Mouse (Mus musculus): Measurements from ENCODE around the gene Oxsr1.

Gene Oxsr1

DNA sequence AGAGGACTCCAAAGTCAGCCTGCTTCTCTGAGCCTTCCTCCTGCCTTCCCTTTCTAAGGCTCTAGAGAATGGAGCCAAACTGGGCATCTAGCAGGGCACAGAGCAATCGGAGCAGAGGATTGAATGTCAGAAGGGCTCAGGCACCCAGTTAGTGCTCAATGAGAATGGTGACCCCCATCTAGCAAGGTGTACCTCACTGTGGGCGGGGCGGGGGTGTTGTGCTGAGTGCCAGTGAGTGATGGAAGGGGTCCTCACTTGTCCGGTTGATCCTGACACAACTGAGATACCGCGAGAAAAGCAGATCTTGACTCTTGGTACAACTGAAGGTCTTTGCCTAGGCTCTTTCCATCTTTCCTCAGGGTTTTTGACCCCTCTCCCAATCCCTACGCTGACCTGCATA is 16.9 kb upstream of the Oxsr1 start:
- ATAC-seq (ENCODE audit: insufficient number of reproducible peaks, low FRiP score, low TSS enrichment), result no peak

DNA sequence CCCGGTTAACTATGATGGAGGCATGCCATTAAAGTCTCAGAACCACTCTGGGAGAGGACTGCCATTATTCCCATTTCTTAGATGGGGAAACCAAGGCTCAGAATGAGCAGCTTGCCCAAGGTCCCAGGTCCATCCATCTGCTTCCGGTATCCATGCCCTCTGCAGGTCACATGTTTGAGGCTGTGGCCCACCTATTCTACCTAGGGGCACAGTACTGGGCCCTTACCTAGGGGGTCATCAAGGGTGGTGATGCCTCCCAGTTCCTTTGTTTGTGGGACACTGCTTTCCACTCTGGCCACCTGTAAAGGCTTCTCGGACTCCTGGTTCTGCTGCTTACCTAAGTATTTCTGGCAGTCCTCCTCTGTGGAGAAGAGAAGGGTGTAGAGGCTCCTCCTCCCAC is 16.1 kb upstream of the Oxsr1 start:
- ATAC-seq (ENCODE audit: insufficient number of reproducible peaks, low FRiP score, low TSS enrichment), result no peak

DNA sequence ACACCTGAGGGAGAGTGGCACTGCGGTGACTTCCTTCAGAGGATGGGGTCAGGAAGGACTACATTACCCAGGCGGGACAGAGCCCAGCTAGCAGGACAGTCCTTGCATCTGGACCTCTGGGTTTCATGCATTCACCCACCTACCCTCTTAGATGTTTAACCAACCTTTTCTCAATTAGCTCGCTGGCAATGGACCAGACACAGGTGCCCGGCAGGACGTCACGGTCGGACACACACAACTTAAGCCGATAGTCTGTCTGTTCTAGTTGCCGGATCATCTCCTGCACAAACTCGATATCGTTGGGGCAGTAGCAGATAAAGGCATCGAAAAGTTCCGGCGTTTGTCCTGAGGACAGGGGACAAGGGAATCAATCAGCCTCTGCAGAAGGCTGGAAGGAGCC is 15.6 kb upstream of the Oxsr1 start:
- ATAC-seq (ENCODE audit: insufficient number of reproducible peaks, low FRiP score, low TSS enrichment), result no peak

- 0 out of 2 replicates have a peak, but pooled peaks have one; percentile 70 for ATAC-seq (ENCODE audit: insufficient number of reproducible peaks, low FRiP score, low TSS enrichment)
Observed at GRCm38 (mm10) chr9:119335571-119335970, 13.3 kb upstream of the Oxsr1 start.

GRCm38 (mm10) chr9:119334834-119335233 is 12.6 kb upstream of the Oxsr1 start:
- no peak for ATAC-seq (ENCODE audit: insufficient number of reproducible peaks, low FRiP score, low TSS enrichment)

DNA sequence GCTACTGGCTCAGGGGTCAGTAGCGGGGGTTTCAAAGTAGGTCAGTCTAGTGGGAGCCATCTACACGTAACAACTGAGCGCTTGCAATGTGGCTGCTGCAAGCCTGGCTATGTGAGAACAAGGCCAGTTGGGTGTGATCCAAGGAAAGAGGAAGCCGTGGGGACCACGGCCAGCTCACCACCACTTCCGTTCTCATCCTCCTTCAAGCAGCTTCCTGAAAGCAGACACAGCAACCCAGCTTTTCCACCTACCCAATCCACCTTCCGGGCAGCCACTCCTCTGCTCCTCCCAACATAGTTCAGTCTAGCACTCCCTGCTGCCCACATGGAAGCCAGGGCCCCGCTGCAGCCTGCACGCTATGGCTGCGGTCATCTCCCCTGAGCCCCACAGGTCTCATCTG is 12.1 kb upstream of the Oxsr1 start:
- 0 out of 2 replicates have a peak, but pooled peaks have one; percentile 23 for ATAC-seq (ENCODE audit: insufficient number of reproducible peaks, low FRiP score, low TSS enrichment)

- ATAC-seq (ENCODE audit: insufficient number of reproducible peaks, low FRiP score, low TSS enrichment), result no peak
Observed at GRCm38 (mm10) chr9:119330186-119330963, 8.1 kb upstream of the Oxsr1 start.

GRCm38 (mm10) chr9:119328488-119328887 is 6.3 kb upstream of the Oxsr1 start:
- ATAC-seq (ENCODE audit: insufficient number of reproducible peaks, low FRiP score, low TSS enrichment), result no peak

DNA sequence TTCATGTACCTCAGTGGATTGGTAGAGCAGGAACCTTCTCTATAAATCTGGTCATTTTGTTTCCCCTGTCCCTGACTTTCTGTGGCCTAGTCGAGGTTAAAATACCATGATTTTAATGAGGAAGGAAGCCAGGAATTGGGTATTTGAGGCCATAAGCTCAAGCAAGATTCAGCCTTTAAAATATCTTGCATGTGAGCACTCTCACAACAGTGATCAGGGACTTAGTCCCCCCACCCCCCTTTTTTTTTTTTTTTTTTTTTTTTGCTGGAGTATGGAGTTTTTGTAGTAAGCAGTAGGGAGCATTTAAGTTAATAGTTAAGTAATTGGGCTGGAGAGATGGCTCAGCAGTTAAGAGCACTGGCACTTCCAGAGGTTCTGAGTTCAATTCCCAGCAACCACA is 1.9 kb upstream of the Oxsr1 start:
- no peak for ATAC-seq (ENCODE audit: insufficient number of reproducible peaks, low FRiP score, low TSS enrichment)

DNA sequence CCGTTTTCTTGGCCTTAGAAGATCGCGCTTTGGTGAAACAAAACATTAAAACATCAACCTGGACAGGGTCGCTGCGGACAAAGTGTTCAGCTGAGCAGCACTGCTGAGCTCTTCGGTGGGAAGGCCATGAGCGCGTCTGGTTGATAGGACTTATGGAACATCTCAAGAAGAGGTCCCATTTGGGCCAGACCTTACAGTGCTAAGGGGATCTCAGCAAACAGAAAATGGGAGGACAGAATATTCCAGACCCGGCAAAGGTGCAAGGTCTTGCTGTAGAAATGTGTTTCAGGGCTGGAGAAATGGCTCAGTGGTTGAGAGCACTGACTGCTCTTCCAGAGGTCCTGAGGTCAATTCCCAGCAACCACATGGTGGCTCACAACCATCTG is 1.0 kb upstream of the Oxsr1 start:
- no peak for ATAC-seq (ENCODE audit: insufficient number of reproducible peaks, low FRiP score, low TSS enrichment)

- peak; percentile 20 for ATAC-seq (ENCODE audit: insufficient number of reproducible peaks, low FRiP score, low TSS enrichment)
Observed at GRCm38 (mm10) chr9:119321392-119322229, 616 bp downstream of the Oxsr1 start.

- ATAC-seq (ENCODE audit: insufficient number of reproducible peaks, low FRiP score, low TSS enrichment), result no peak
Observed at GRCm38 (mm10) chr9:119320946-119321345, 1.3 kb downstream of the Oxsr1 start.

GRCm38 (mm10) chr9:119320446-119320845 is 1.8 kb downstream of the Oxsr1 start:
- no peak for ATAC-seq (ENCODE audit: insufficient number of reproducible peaks, low FRiP score, low TSS enrichment)

GRCm38 (mm10) chr9:119318891-119319290 is 3.3 kb downstream of the Oxsr1 start:
- ATAC-seq (ENCODE audit: insufficient number of reproducible peaks, low FRiP score, low TSS enrichment), result no peak

GRCm38 (mm10) chr9:119313096-119313495 is 9.1 kb downstream of the Oxsr1 start:
- ATAC-seq (ENCODE audit: insufficient number of reproducible peaks, low FRiP score, low TSS enrichment), result peak; percentile 40; the same call in 1 of the 2 replicates

DNA sequence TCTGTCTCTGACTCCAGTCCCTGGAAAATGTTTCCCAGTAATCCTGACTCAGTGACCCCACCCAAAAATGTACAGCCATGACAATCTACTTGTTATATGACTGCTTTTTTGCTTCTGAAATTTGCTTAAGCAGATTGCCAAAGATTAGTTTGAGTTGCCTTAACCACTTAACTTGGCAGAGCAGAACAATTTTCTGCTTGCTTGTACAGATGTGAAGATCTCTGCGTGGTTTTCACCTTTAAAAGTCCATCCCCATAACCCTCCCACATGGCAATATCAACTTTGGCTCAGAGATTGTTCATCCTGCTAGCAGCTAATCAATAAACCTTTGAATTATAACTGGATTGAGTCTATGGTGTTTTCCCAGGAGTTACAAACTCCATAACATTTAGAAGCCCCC is 13.2 kb downstream of the Oxsr1 start:
- ATAC-seq (ENCODE audit: insufficient number of reproducible peaks, low FRiP score, low TSS enrichment), result no peak

DNA sequence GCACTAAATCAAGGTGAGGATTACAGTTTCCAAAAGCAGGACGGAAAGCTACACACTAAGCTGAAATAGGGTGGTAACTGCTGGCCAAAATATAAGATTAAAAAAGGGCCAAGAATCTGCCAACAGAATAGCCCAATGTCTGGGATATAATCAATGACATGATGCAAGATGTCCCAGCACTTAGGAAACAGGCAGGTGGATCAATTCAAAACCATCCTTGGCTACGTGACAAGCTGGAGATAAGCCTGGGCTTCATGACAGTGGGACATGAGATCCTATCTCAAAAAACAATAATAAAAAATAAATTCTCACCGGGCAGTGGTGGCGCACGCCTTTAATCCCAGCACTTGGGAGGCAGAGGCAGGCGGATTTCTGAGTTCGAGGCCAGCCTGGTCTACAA is 16.4 kb downstream of the Oxsr1 start:
- no peak for ATAC-seq (ENCODE audit: insufficient number of reproducible peaks, low FRiP score, low TSS enrichment)

GRCm38 (mm10) chr9:119298563-119298962 is 23.7 kb downstream of the Oxsr1 start:
- no peak for ATAC-seq (ENCODE audit: insufficient number of reproducible peaks, low FRiP score, low TSS enrichment)

GRCm38 (mm10) chr9:119297696-119298095 is 24.5 kb downstream of the Oxsr1 start:
- no peak for ATAC-seq (ENCODE audit: insufficient number of reproducible peaks, low FRiP score, low TSS enrichment)

DNA sequence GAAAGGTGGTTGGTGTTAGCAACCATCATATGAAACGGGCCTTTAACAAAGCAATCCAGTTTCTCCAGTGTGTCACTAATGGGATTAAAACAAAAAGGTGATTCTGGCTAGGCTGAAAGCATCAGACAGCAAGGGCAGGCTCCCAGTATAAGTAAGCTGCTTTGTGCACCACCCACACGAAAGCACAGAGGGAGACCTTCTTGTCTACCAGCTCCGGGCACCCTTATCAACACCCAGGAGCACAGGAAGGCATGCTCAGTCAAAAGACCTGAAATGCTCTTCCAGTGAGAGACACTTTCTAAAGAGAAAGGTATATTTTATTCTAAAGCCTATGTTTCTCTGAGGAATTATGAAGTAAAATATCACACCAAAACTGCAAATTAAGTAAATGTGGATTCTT is 31.4 kb downstream of the Oxsr1 start:
- ATAC-seq (ENCODE audit: insufficient number of reproducible peaks, low FRiP score, low TSS enrichment), result no peak

DNA sequence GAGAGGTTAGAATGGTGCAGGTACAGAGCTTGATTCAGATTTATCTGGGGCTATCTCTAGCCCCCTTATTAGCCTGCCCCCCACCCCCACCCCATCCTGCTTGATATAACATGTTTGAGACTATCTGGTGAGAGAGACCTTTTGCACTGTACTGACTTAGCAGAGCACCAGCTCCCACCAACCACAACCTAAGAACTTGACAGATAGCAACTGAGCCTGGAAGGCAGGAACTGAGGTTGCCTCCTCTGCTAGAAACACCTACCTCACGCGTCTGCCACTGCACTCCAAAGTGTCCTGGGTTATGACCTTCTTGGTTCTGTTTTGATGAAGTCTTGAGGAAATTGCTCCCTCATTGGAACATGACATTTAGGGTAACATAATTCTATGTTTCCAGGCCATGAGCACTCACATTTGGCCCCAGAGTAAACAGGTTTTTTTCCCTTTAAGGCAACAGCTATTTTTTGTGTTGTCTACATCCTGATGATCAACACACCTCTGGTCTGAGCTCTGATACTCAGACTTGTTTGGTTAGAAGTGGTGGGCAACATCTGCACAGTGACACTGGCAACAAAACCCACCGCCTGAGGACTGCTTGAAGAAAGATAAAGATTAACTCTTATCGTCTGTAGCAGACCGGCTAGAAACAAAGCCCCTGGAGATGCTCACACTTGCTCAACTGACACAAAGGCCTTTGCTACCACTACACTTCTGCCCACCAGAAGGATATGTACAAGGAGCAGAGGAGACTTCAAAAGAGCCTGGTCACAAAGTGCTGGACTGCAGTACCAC is 41.1 kb downstream of the Oxsr1 start:
- ATAC-seq (ENCODE audit: insufficient number of reproducible peaks, low FRiP score, low TSS enrichment), result no peak

Data from cerebellum, adult (tissue).